Mouse (Mus musculus): ENCODE measurements around the gene Dync1i1. TPM values are rescaled to one million over a fixed set of nuclear protein-coding genes. Genes with fewer than 3 reads are reported as not detected.

Dync1i1 gene
- polyA plus RNA-seq, 1 experiment from 2014 or later, result 4.5 TPM

- Histone ChIP-seq H3K27me3 (ENCODE audit: control insufficient read depth, insufficient read depth, low read length) (no peaks in the 10 kb centered on the region), H3K9me3 (replicated peaks; ENCODE audit: control insufficient read depth, low read length) (no peaks in the 10 kb centered on the region), H3K4me2 (ENCODE audit: low read depth, low read length) (no peak overlapping the region), H3K4me3 (ENCODE audit: low read depth, low read length) (no peak overlapping the region), H3K36me3 (replicated peaks; ENCODE audit: control insufficient read depth, insufficient read depth, low read depth, low read length) (no peaks in the 10 kb centered on the region), H3K9ac (replicated peaks; ENCODE audit: low read length) (no peak overlapping the region), H3K4me1 (ENCODE audit: control insufficient read depth, insufficient read depth, low read length) (no peaks in the 10 kb centered on the region), H3K27ac (replicated peaks; ENCODE audit: low read depth, low read length) (no peak overlapping the region)
- 56% methylated on average over 25 of the region's 25 CpGs for WGBS
- DNase-seq (ENCODE audit: low spot score), result no peak
- no peak for ATAC-seq (replicated peaks; ENCODE audit: insufficient number of reproducible peaks, low FRiP score, low TSS enrichment, low read depth)
Measured at GRCm38 (mm10) chr6:5991817-5992755, 266.6 kb downstream of the Dync1i1 start.

- no peaks in the 10 kb centered on the region for H3K36me3 ChIP-seq (replicated peaks; ENCODE audit: control insufficient read depth, insufficient read depth, low read depth, low read length)
- no peaks in the 10 kb centered on the region for H3K4me1 ChIP-seq (ENCODE audit: control insufficient read depth, insufficient read depth, low read length)
- 40% methylated on average over 7 of the region's 7 CpGs for WGBS
- DNase-seq (ENCODE audit: low spot score) (no peak), ATAC-seq (replicated peaks; ENCODE audit: insufficient number of reproducible peaks, low FRiP score, low TSS enrichment, low read depth) (no peak)
- H3K4me2 ChIP-seq (ENCODE audit: low read depth, low read length), result no peak overlapping the region
- H3K27me3 ChIP-seq (ENCODE audit: control insufficient read depth, insufficient read depth, low read length), result no peaks in the 10 kb centered on the region
- H3K27ac ChIP-seq (replicated peaks; ENCODE audit: low read depth, low read length), result no peak overlapping the region
- no peak overlapping the region for H3K9ac ChIP-seq (replicated peaks; ENCODE audit: low read length)
- H3K4me3 ChIP-seq (ENCODE audit: low read depth, low read length), result no peak overlapping the region
- H3K9me3 ChIP-seq (replicated peaks; ENCODE audit: control insufficient read depth, low read length), result no peaks in the 10 kb centered on the region
Measured at GRCm38 (mm10) chr6:5993056-5993455, 267.6 kb downstream of the Dync1i1 start.

- Histone ChIP-seq H3K9me3 (replicated peaks; ENCODE audit: control insufficient read depth, low read length) (no peaks in the 10 kb centered on the region), H3K4me3 (ENCODE audit: low read depth, low read length) (no peak overlapping the region), H3K27me3 (ENCODE audit: control insufficient read depth, insufficient read depth, low read length) (no peaks in the 10 kb centered on the region), H3K36me3 (replicated peaks; ENCODE audit: control insufficient read depth, insufficient read depth, low read depth, low read length) (no peaks in the 10 kb centered on the region), H3K27ac (replicated peaks; ENCODE audit: low read depth, low read length) (no peak overlapping the region), H3K4me1 (ENCODE audit: control insufficient read depth, insufficient read depth, low read length) (no peaks in the 10 kb centered on the region), H3K4me2 (ENCODE audit: low read depth, low read length) (no peak overlapping the region), H3K9ac (replicated peaks; ENCODE audit: low read length) (no peak overlapping the region)
- no peak for ATAC-seq (replicated peaks; ENCODE audit: insufficient number of reproducible peaks, low FRiP score, low TSS enrichment, low read depth)
- DNase-seq (ENCODE audit: low spot score), result no peak
- WGBS, result 69% methylated on average over 6 of the region's 6 CpGs
Measured at GRCm38 (mm10) chr6:5997535-5997934, 272.1 kb downstream of the Dync1i1 start.

DNA sequence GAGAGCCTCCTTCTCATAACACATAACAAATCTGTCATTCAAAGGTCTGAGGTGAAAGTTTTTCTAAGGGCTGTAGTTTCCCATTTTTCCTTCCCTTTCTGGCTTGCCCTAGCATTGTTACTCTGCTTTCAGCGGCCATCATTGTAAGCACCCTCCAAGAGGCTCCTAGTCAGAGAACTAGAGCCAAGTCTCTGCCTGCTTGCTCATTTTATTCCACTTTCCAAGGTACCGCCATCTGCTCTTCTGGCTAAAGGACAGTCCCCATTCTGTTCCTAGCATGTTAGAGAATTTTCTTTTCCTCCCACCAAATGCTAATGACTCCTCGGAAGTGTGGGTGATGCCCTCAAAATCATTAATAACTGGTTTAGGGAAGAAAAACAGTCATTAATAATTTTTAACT is 276.6 kb downstream of the Dync1i1 start:
- H3K4me1 ChIP-seq (ENCODE audit: control insufficient read depth, insufficient read depth, low read length), result no peaks in the 10 kb centered on the region
- DNase-seq (ENCODE audit: low spot score), result no peak
- 87% methylated on average over 3 of the region's 3 CpGs for WGBS

GRCm38 (mm10) chr6:6004756-6005485 is 279.5 kb downstream of the Dync1i1 start:
- 64% methylated on average over 12 of the region's 12 CpGs for WGBS

More for the DNA sequence above, 276.6 kb downstream of the Dync1i1 start:
- Histone ChIP-seq H3K27me3 (ENCODE audit: control insufficient read depth, insufficient read depth, low read length) (no peaks in the 10 kb centered on the region), H3K4me3 (ENCODE audit: low read depth, low read length) (no peak overlapping the region), H3K4me2 (ENCODE audit: low read depth, low read length) (no peak overlapping the region), H3K9ac (replicated peaks; ENCODE audit: low read length) (no peak overlapping the region), H3K36me3 (replicated peaks; ENCODE audit: control insufficient read depth, insufficient read depth, low read depth, low read length) (no peaks in the 10 kb centered on the region), H3K27ac (replicated peaks; ENCODE audit: low read depth, low read length) (no peak overlapping the region), H3K9me3 (replicated peaks; ENCODE audit: control insufficient read depth, low read length) (no peaks in the 10 kb centered on the region)
- ATAC-seq (replicated peaks; ENCODE audit: insufficient number of reproducible peaks, low FRiP score, low TSS enrichment, low read depth), result no peak

GRCm38 (mm10) chr6:6005762-6006431 is 280.5 kb downstream of the Dync1i1 start:
- Histone ChIP-seq H3K36me3 (replicated peaks; ENCODE audit: control insufficient read depth, insufficient read depth, low read depth, low read length) (no peaks in the 10 kb centered on the region), H3K4me1 (ENCODE audit: control insufficient read depth, insufficient read depth, low read length) (no peaks in the 10 kb centered on the region), H3K9me3 (replicated peaks; ENCODE audit: control insufficient read depth, low read length) (no peaks in the 10 kb centered on the region), H3K27ac (replicated peaks; ENCODE audit: low read depth, low read length) (no peak overlapping the region), H3K27me3 (ENCODE audit: control insufficient read depth, insufficient read depth, low read length) (no peaks in the 10 kb centered on the region), H3K4me2 (ENCODE audit: low read depth, low read length) (peak overlapping the region; percentile 87), H3K4me3 (ENCODE audit: low read depth, low read length) (peak overlapping the region; percentile 46), H3K9ac (replicated peaks; ENCODE audit: low read length) (peak overlapping the region; percentile 60)
- peak; percentile 93 for DNase-seq (ENCODE audit: low spot score)
- 1% methylated on average over 42 of the region's 42 CpGs for WGBS
- ATAC-seq (replicated peaks; ENCODE audit: insufficient number of reproducible peaks, low FRiP score, low TSS enrichment, low read depth), result peak; percentile 99

More at GRCm38 (mm10) chr6:6004756-6005485, 279.5 kb downstream of the Dync1i1 start:
- no peak overlapping the region for H3K9ac ChIP-seq (replicated peaks; ENCODE audit: low read length)
- no peaks in the 10 kb centered on the region for H3K9me3 ChIP-seq (replicated peaks; ENCODE audit: control insufficient read depth, low read length)
- ATAC-seq (replicated peaks; ENCODE audit: insufficient number of reproducible peaks, low FRiP score, low TSS enrichment, low read depth) (no peak), DNase-seq (ENCODE audit: low spot score) (no peak)
- H3K4me3 ChIP-seq (ENCODE audit: low read depth, low read length), result no peak overlapping the region
- H3K27ac ChIP-seq (replicated peaks; ENCODE audit: low read depth, low read length), result no peak overlapping the region
- no peaks in the 10 kb centered on the region for H3K27me3 ChIP-seq (ENCODE audit: control insufficient read depth, insufficient read depth, low read length)
- no peaks in the 10 kb centered on the region for H3K36me3 ChIP-seq (replicated peaks; ENCODE audit: control insufficient read depth, insufficient read depth, low read depth, low read length)
- no peaks in the 10 kb centered on the region for H3K4me1 ChIP-seq (ENCODE audit: control insufficient read depth, insufficient read depth, low read length)
- H3K4me2 ChIP-seq (ENCODE audit: low read depth, low read length), result no peak overlapping the region

- H3K4me1 ChIP-seq (ENCODE audit: control insufficient read depth, insufficient read depth, low read length), result no peaks in the 10 kb centered on the region
- H3K4me2 ChIP-seq (ENCODE audit: low read depth, low read length), result no peak overlapping the region
- H3K27ac ChIP-seq (replicated peaks; ENCODE audit: low read depth, low read length), result no peak overlapping the region
- no peak overlapping the region for H3K9ac ChIP-seq (replicated peaks; ENCODE audit: low read length)
- WGBS, result 76% methylated on average over 2 of the region's 2 CpGs
- no peak overlapping the region for H3K4me3 ChIP-seq (ENCODE audit: low read depth, low read length)
- H3K36me3 ChIP-seq (replicated peaks; ENCODE audit: control insufficient read depth, insufficient read depth, low read depth, low read length), result no peaks in the 10 kb centered on the region
- no peaks in the 10 kb centered on the region for H3K27me3 ChIP-seq (ENCODE audit: control insufficient read depth, insufficient read depth, low read length)
- no peaks in the 10 kb centered on the region for H3K9me3 ChIP-seq (replicated peaks; ENCODE audit: control insufficient read depth, low read length)
- ATAC-seq (replicated peaks; ENCODE audit: insufficient number of reproducible peaks, low FRiP score, low TSS enrichment, low read depth), result no peak
- DNase-seq (ENCODE audit: low spot score), result no peak
Measured at GRCm38 (mm10) chr6:6011364-6011763, 285.9 kb downstream of the Dync1i1 start.
